Mouse (Mus musculus) neural tube, embryonic 11.5 days (tissue): ENCODE measurements around the gene Rasgrp4. TPM values are rescaled to one million over a fixed set of nuclear protein-coding genes. Genes with fewer than 3 reads are reported as not detected.
"Not testable (repeated sequence)": the region's sequence is repeated elsewhere in the genome, so short reads cannot be mapped to it uniquely, and the experiment has no call there.

ENCODE experiments used
- ATAC-seq: fragments of 200-750 bp; cut with Nextera tagmentation; 2 replicates; pipeline ENCODE4 v1.8.0; 2017; ENCODE audit warnings: moderate number of reproducible peaks, mild to moderate bottlenecking, moderate TSS enrichment, moderate library complexity; ENCODE audit not compliant: insufficient read depth, low FRiP score, low TSS enrichment
- DNase-seq: peaks from one replicate; pipeline ENCODE4 v3.0.0-alpha.2; 2015; ENCODE audit warnings: low spot score
- H3K27ac ChIP-seq: fragments of 300-500 bp; sonication (generic); 2 replicates; pipeline ENCODE4 v1.5.1; 2014; ENCODE audit warnings: low read depth, mild to moderate bottlenecking, low read length
- H3K27me3 ChIP-seq: fragments of 300-500 bp; sonication (generic); 2 replicates; pipeline ENCODE4 v1.6.1; 2014; ENCODE audit warnings: mild to moderate bottlenecking, low read length, mixed read lengths; ENCODE audit not compliant: control insufficient read depth, insufficient read depth
- H3K36me3 ChIP-seq: fragments of 300-500 bp; sonication (generic); 2 replicates; pipeline ENCODE4 v1.6.1; 2014; ENCODE audit warnings: mild to moderate bottlenecking, low read length, moderate library complexity, mixed read lengths; ENCODE audit not compliant: control insufficient read depth, insufficient read depth
- H3K4me1 ChIP-seq: fragments of 300-500 bp; sonication (generic); 2 replicates; pipeline ENCODE4 v1.6.1; 2014; ENCODE audit warnings: low read length, mixed read lengths; ENCODE audit not compliant: control insufficient read depth, insufficient read depth
- H3K4me2 ChIP-seq: fragments of 300-500 bp; sonication (generic); 2 replicates; pipeline ENCODE4 v1.6.1; 2014; ENCODE audit warnings: low read depth, mild to moderate bottlenecking, moderate library complexity
- H3K4me3 ChIP-seq: fragments of 300-500 bp; sonication (generic); 2 replicates; pipeline ENCODE4 v1.5.1; 2014; ENCODE audit warnings: low read depth, low read length
- H3K9ac ChIP-seq: fragments of 300-500 bp; sonication (generic); 2 replicates; pipeline ENCODE4 v1.6.1; 2014; ENCODE audit warnings: mild to moderate bottlenecking, low read length
- H3K9me3 ChIP-seq: fragments of 300-500 bp; sonication (generic); 2 replicates; pipeline ENCODE4 v1.6.1; 2016; ENCODE audit warnings: low read length; ENCODE audit not compliant: control insufficient read depth
- WGBS: fragments of 180-500 bp; shearing (Covaris S2); extraction: QIAGEN DNeasy Blood & Tissue Kit; methylation state at CpG from one replicate; pipeline ENCODE4 v1.1.7; 2014; 5-methylcytosine and 5-hydroxymethylcytosine counted together
- polyA plus RNA-seq: library from polyadenylated mRNA; unstranded; fragments of >200 nt; fragmentation: Nextera tagmentation; extraction: Ambion mirVana; gene quantifications from 2 replicates; pipeline ENCODE4 v1.2.1, GENCODE M21; 2014

The Rasgrp4 gene
- polyA plus RNA-seq, 1 experiment from 2014 or later = 0.82 TPM

DNA sequence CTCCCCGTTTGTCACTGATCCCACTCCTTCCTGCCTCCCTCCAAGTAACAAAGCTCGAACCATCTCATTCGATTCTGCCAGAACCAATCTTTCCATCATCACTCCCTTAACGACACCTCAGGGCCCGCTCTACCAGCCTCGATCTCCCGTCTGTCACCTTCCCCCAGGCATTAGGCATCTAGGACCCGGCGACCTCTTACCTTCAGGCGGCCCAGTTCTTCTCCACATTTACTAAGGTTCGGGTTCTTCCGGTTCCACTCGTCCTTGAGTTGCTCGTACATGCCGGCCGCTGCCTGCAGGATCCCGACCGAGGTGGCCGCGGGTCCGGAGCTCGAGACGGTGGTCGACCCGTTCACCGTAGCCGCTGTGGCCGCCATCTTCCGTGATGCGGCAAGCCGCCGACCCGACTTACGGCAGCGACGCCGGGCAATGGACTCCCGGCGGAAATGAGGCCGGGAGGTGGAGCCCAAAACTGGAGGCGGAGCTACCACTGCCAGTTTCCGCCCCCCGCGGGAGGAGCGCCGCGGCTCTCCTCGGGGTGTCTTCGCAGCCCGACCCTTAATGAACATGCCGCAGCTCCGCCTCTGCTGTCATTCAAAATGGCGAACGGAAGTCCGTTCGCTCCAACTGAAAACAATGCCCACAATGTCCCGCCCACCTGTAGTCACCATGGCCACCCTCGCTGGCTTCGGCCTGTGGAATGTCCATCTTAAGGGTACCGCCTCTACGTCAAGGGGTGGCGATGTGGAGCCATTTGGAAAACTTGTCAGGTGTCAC is 45.6 kb downstream of the Rasgrp4 start, which contains the start of gene Psmd8:
Psmd8 (minus strand) TSS at position 625 of the 777 bp plus-strand sequence.
- DNase-seq (peak; percentile 98), ATAC-seq (peak; percentile 93)
- peak within 1 kb of the TSS; percentile 81 for H3K4me3 ChIP-seq
- H3K4me1 ChIP-seq = peaks cover 12% of the 10 kb centered on the region
- H3K27ac ChIP-seq = 0 out of 2 replicates have a peak within 1 kb of the TSS, but pooled peaks have one; percentile 30
- H3K27me3 ChIP-seq = no peaks in the 10 kb centered on the region
- peak within 1 kb of the TSS; percentile 80 for H3K9ac ChIP-seq
- H3K9me3 ChIP-seq = no peaks in the 10 kb centered on the region
- H3K36me3 ChIP-seq = peaks cover 3% of the 10 kb centered on the region; the same call in 1 of the 2 replicates
- WGBS = under 1% methylated on average over 62 of the region's 62 CpGs
- H3K4me2 ChIP-seq = peak within 1 kb of the TSS; percentile 80

- Histone ChIP-seq H3K9ac (no peak overlapping the region), H3K27ac (no peak overlapping the region), H3K4me1 (peaks cover 12% of the 10 kb centered on the region), H3K27me3 (no peaks in the 10 kb centered on the region), H3K9me3 (no peaks in the 10 kb centered on the region), H3K36me3 (peaks cover 1% of the 10 kb centered on the region; the same call in 1 of the 2 replicates), H3K4me2 (peak overlapping the region; percentile 12), H3K4me3 (peak overlapping the region; percentile 81)
- WGBS = 45% methylated on average over 5 of the region's 5 CpGs
- ATAC-seq (0 out of 2 replicates have a peak, but pooled peaks have one; percentile 20), DNase-seq (no peak)
These were observed 46.2 kb downstream of the Rasgrp4 start for GRCm38 (mm10) chr7:29180854-29181236.

GRCm38 (mm10) chr7:29181323-29181722 is 46.7 kb downstream of the Rasgrp4 start:
- WGBS = 90% methylated on average over 4 of the region's 4 CpGs
- not testable (repeated sequence) for DNase-seq, H3K36me3 ChIP-seq, H3K27me3 ChIP-seq, H3K9ac ChIP-seq, ATAC-seq, H3K4me3 ChIP-seq, H3K4me2 ChIP-seq, H3K27ac ChIP-seq, H3K9me3 ChIP-seq
- H3K4me1 ChIP-seq = peaks cover 12% of the 10 kb centered on the region

- DNase-seq, H3K27ac ChIP-seq, H3K4me3 ChIP-seq, H3K27me3 ChIP-seq, ATAC-seq, H3K9ac ChIP-seq, H3K4me2 ChIP-seq, H3K4me1 ChIP-seq, H3K36me3 ChIP-seq, H3K9me3 ChIP-seq: not testable (repeated sequence)
- WGBS = 93% methylated on average over 1 of the region's 1 CpGs
These were observed 59.6 kb downstream of the Rasgrp4 start for GRCm38 (mm10) chr7:29194230-29194629.

GRCm38 (mm10) chr7:29202577-29202976 is 67.9 kb downstream of the Rasgrp4 start:
- H3K27ac ChIP-seq = no peak overlapping the region
- H3K9me3 ChIP-seq = no peaks in the 10 kb centered on the region
- WGBS = 84% methylated on average over 6 of the region's 6 CpGs
- no peaks in the 10 kb centered on the region for H3K27me3 ChIP-seq
- H3K36me3 ChIP-seq = no peaks in the 10 kb centered on the region
- no peak overlapping the region for H3K4me3 ChIP-seq
- ATAC-seq (no peak), DNase-seq (no peak)
- no peak overlapping the region for H3K9ac ChIP-seq
- no peak overlapping the region for H3K4me2 ChIP-seq
- H3K4me1 ChIP-seq = no peaks in the 10 kb centered on the region

Other genes with a start within 250 kb of the Rasgrp4 start
- 193 and 201 TPM in 2 replicates for gene Actn4, start 172.5 kb upstream of the Rasgrp4 start, polyA plus RNA-seq
- gene Eif3k, start 153.0 kb upstream of the Rasgrp4 start, polyA plus RNA-seq = 383 and 388 TPM in 2 replicates
- 4.6 and 6.2 TPM in 2 replicates for gene Map4k1, start 152.8 kb upstream of the Rasgrp4 start, polyA plus RNA-seq
- 2.0 and 2.2 TPM in 2 replicates for gene Ryr1, start 9.7 kb upstream of the Rasgrp4 start, polyA plus RNA-seq
- gene Fam98c, start 21.4 kb downstream of the Rasgrp4 start, polyA plus RNA-seq = 17.2 and 19.1 TPM in 2 replicates
- 0.34 and 0.46 TPM in 2 replicates for gene Ggn, start 35.4 kb downstream of the Rasgrp4 start, polyA plus RNA-seq
- 5.6 and 6.5 TPM in 2 replicates for gene Spred3, start 35.6 kb downstream of the Rasgrp4 start, polyA plus RNA-seq
- gene Psmd8, start 45.9 kb downstream of the Rasgrp4 start, polyA plus RNA-seq = 321 and 325 TPM in 2 replicates
- 0.56 and 1.0 TPM in 2 replicates for gene Catsperg1, start 79.2 kb downstream of the Rasgrp4 start, polyA plus RNA-seq
- 0.41 and 1.2 TPM in 2 replicates for gene Kcnk6, start 97.7 kb downstream of the Rasgrp4 start, polyA plus RNA-seq
- 87.3 and 94.1 TPM in 2 replicates for gene Yif1b, start 103.5 kb downstream of the Rasgrp4 start, polyA plus RNA-seq
- 1.2 and 1.6 TPM in 2 replicates for gene 2200002D01Rik, start 113.6 kb downstream of the Rasgrp4 start, polyA plus RNA-seq
- gene Spint2, start 147.1 kb downstream of the Rasgrp4 start, polyA plus RNA-seq = 27.0 and 28.1 TPM in 2 replicates
- gene Ppp1r14a, start 154.5 kb downstream of the Rasgrp4 start, polyA plus RNA-seq = 44.2 and 55.8 TPM in 2 replicates
- 65.2 and 66.7 TPM in 2 replicates for gene Dpf1, start 169.1 kb downstream of the Rasgrp4 start, polyA plus RNA-seq